Mouse (Mus musculus) left cerebral cortex, adult 18-20 months (tissue): ENCODE results near the gene Wwox. TPM values are rescaled to one million over a fixed set of nuclear protein-coding genes. Genes with fewer than 3 reads are reported as not detected.

ENCODE experiments used
- DNase-seq, 2 experiments: peaks; one replicate each; pipeline ENCODE4 v3.0.0; 2021 to 2022; ENCODE audit warnings: low spot score in 2 of 2, mixed read lengths in 1 of 2
- total RNA-seq, 2 experiments: library from RNA; stranded (reverse); gene quantifications; 2 replicates each; pipeline ENCODE4 v1.2.3; 2021

Wwox gene
- total RNA-seq, 2 experiments from 2014 or later = 17.9 to 18.2 TPM

DNA sequence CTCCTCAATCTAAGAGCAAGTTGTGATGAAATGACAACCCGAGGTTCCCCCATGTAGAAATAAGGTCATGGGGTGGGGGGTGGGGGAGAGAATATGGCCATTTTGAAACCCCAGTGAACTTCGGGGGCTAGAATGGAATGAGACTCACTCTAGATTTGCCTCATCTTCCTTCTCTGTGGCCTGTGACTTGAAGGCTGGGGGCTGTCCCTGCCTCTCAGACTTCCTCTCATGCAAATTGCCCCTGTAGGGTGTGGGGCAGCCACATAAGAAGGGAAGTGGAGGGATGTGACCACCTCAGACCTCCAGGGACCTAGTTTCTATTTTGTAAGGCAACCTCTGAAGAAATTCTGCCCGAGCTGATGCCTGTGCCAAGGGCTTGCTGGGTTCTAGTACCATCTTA lies 958.5 kb downstream of the Wwox start:
- no peak for DNase-seq

DNA sequence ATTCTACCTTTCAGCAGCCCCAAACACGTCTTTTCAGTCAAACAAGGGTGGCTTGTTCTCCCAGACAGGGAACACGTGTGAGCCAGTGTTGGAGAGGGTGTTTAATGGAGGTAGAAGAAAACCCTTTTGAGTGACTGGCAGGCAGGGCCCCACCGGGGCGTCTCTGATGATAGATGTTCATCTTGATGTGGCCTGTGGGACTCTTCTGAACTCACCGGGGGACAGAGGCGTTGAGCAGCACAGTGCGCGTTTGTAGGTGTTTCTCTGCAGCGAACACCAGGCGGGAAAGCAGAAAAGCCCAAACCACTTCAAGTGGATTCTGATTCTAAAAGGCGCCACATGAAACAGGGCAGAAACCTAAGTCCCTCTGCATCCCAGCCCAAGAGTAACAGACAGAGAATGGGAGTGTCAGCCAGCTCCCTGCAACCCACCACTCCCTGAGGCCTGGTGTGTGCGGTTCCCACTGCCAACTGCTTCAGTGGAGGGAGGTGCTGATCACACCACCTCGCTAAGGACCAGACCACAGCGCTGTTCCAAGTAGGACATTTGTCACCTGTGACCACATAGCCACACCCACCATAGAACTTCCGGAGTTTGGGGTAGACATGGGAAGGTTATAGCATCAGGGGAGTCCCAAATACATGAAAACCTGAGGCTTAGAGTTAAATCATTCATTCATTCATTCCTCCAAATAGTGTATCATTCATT lies 960.7 kb downstream of the Wwox start:
- DNase-seq = no peak

Other genes with a start within 250 kb of the Wwox start
- 10 to 100 TPM; 43.2 to 47.7 TPM for gene Vat1l, start 234.0 kb upstream of the Wwox start, total RNA-seq
- not detected for gene Clec3a, start 21.6 kb upstream of the Wwox start, total RNA-seq